10 mouse cellular contexts compared by ENCODE assay signal in genomic region chr14:19709161-19709560, GRCm38 (mm10). TPM values are rescaled to one million over a fixed set of nuclear protein-coding genes. Genes with fewer than 3 reads are reported as not detected.
DNase-seq lines count a peak whose midpoint lies in the region; ATAC-seq and TF ChIP-seq lines count a peak whose summit lies in the region.
"Had no signal": no experiment of that assay in that cellular context is flagged by ENCODE, and none has a peak within 500 bp of the region (broad histone marks: within the 10 kb centered on the region; RNA-seq: fewer than 3 reads in every experiment).

No protein-coding gene starts in this region.

- H3K36me3 ChIP-seq in kidney, embryonic 15.5 days, result no peaks in the 10 kb centered on the region
- no peaks in the 10 kb centered on the region for H3K36me3 ChIP-seq in hindbrain, embryonic 11.5 days (ENCODE audit: control insufficient read depth, insufficient read depth, low read length)
- H3K36me3 ChIP-seq in liver, adult 2 months (ENCODE audit: control insufficient read depth, insufficient read depth, low read length), result no peaks in the 10 kb centered on the region
- no peaks in the 10 kb centered on the region for H3K36me3 ChIP-seq in neural tube, embryonic 14.5 days (ENCODE audit: control insufficient read depth, insufficient read depth, low read length)

- H3K9ac ChIP-seq in kidney, embryonic 15.5 days, result no peak overlapping the region
- no peak overlapping the region for H3K9ac ChIP-seq in hindbrain, embryonic 11.5 days (ENCODE audit: low read depth, low read length)
- no peak overlapping the region for H3K9ac ChIP-seq in liver, adult 2 months (ENCODE audit: low read depth, low read length)
- H3K9ac ChIP-seq in neural tube, embryonic 14.5 days (replicated peaks; ENCODE audit: low read depth, low read length), result 0 out of 2 replicates have a peak overlapping the region, but pooled peaks have one; percentile 21

- no peak for TF ChIP-seq POLR2A in liver, adult 2 months (IDR thresholded peaks at IDR 0.05; ENCODE audit: extremely low read depth, insufficient read depth, low read length)

- no peak for DNase-seq in kidney, adult 11 months
- DNase-seq in hindbrain, embryonic 11.5 days (ENCODE audit: low spot score), result peak; percentile 38
- DNase-seq in liver, adult 2 months (ENCODE audit: extremely low read depth, low read depth, low spot score), result peak; percentile 69
- DNase-seq in urinary bladder, postnatal 36 days (ENCODE audit: low spot score in 2 of 2), result no peak
- no peak for DNase-seq in frontal cortex, adult 2 months (ENCODE audit: extremely low spot score in 1 of 2, low spot score in 1 of 2)
- DNase-seq: lung, postnatal 10 days; right cerebral cortex, postnatal 4 days had no signal

- no peak for TF ChIP-seq CTCF in liver, adult 2 months (IDR thresholded peaks at IDR 0.05; ENCODE audit: low read depth, low read length)

- no peaks in the 10 kb centered on the region; the same call in 1 of the 2 replicates for H3K27me3 ChIP-seq in kidney, embryonic 15.5 days
- H3K27me3 ChIP-seq in hindbrain, embryonic 11.5 days (ENCODE audit: control insufficient read depth, insufficient read depth, low read length), result no peaks in the 10 kb centered on the region
- H3K27me3 ChIP-seq in liver, adult 2 months (ENCODE audit: control insufficient read depth, insufficient read depth, low read length), result no peaks in the 10 kb centered on the region
- H3K27me3 ChIP-seq in neural tube, embryonic 14.5 days (ENCODE audit: control insufficient read depth, insufficient read depth, low read length), result 0 out of 2 replicates have a peak, but pooled peaks cover 3% of the 10 kb centered on the region

- H3K4me1 ChIP-seq in kidney, embryonic 15.5 days, result peaks cover 41% of the 10 kb centered on the region
- H3K4me1 ChIP-seq in hindbrain, embryonic 11.5 days (replicated peaks; ENCODE audit: control insufficient read depth, insufficient read depth, low read length), result peaks cover 2% of the 10 kb centered on the region; the same call in 1 of the 2 replicates
- peaks cover 14% of the 10 kb centered on the region for H3K4me1 ChIP-seq in liver, adult 2 months (ENCODE audit: control insufficient read depth, insufficient read depth, low read length)
- peaks cover 4% of the 10 kb centered on the region; the same call in 1 of the 2 replicates for H3K4me1 ChIP-seq in neural tube, embryonic 14.5 days (ENCODE audit: control insufficient read depth, insufficient read depth, low read length)

- no peak overlapping the region for H3K4me3 ChIP-seq in kidney, embryonic 15.5 days (replicated peaks)
- H3K4me3 ChIP-seq in hindbrain, embryonic 11.5 days (ENCODE audit: low read depth, low read length), result no peak overlapping the region
- H3K4me3 ChIP-seq in liver, adult 2 months (ENCODE audit: insufficient read depth, low read depth, low read length), result no peak overlapping the region
- no peak overlapping the region for H3K4me3 ChIP-seq in neural tube, embryonic 14.5 days (ENCODE audit: low read depth, low read length)

- H3K27ac ChIP-seq in kidney, embryonic 15.5 days, result peak overlapping the region; percentile 61
- 0 out of 2 replicates have a peak overlapping the region, but pooled peaks have one; percentile 36 for H3K27ac ChIP-seq in hindbrain, embryonic 11.5 days (ENCODE audit: low read depth, low read length)
- no peak overlapping the region for H3K27ac ChIP-seq in liver, adult 2 months (replicated peaks; ENCODE audit: insufficient read depth, low read depth, low read length)
- no peak overlapping the region for H3K27ac ChIP-seq in neural tube, embryonic 14.5 days (ENCODE audit: low read depth, low read length)

- no peak for ATAC-seq in kidney, embryonic 15.5 days (replicated peaks; ENCODE audit: low FRiP score)
- peak; percentile 36; the same call in 1 of the 2 replicates for ATAC-seq in hindbrain, embryonic 11.5 days (ENCODE audit: low FRiP score)
- ATAC-seq in neural tube, embryonic 14.5 days (ENCODE audit: low read depth), result no peak; the same call in 1 of the 2 replicates
- no peak for ATAC-seq in megakaryocyte-erythroid progenitor cell, adult 5-6 weeks (replicated peaks; ENCODE audit: low FRiP score, low TSS enrichment, poor library complexity, severe bottlenecking)

- peaks cover 5% of the 10 kb centered on the region; the same call in 1 of the 2 replicates for H3K79me2 ChIP-seq in liver, adult 2 months (ENCODE audit: control insufficient read depth, insufficient read depth, low read length)

- no peaks in the 10 kb centered on the region for H3K9me3 ChIP-seq in kidney, embryonic 15.5 days (replicated peaks)
- no peaks in the 10 kb centered on the region for H3K9me3 ChIP-seq in hindbrain, embryonic 11.5 days (ENCODE audit: control insufficient read depth, low read length)
- no peaks in the 10 kb centered on the region for H3K9me3 ChIP-seq in neural tube, embryonic 14.5 days (ENCODE audit: control insufficient read depth, low read length)

- WGBS in kidney, embryonic 15.5 days, result 54% methylated on average over 9 of the region's 9 CpGs
- 33% methylated on average over 9 of the region's 9 CpGs for WGBS in hindbrain, embryonic 11.5 days
- whole genome bisulfite sequencing in liver, adult 2 months, result 28% methylated on average over 9 of the region's 9 CpGs
- 23% methylated on average over 9 of the region's 9 CpGs for WGBS in neural tube, embryonic 14.5 days

- peak overlapping the region; percentile 30 for H3K4me2 ChIP-seq in kidney, embryonic 15.5 days
- 0 out of 2 replicates have a peak overlapping the region, but pooled peaks have one; percentile 11 for H3K4me2 ChIP-seq in hindbrain, embryonic 11.5 days (replicated peaks; ENCODE audit: low read depth, low read length)
- H3K4me2 ChIP-seq in neural tube, embryonic 14.5 days (ENCODE audit: low read depth, low read length), result peak overlapping the region; percentile 16; the same call in 1 of the 2 replicates

RNA-seq across cellular contexts. Expression of gene Nid2, which starts 41.9 kb away (rescaled TPM):
- polyA plus RNA-seq in kidney, embryonic 15.5 days (2015; fragmentation: Nextera tagmentation; extraction: Ambion mirVana), result 104 and 128 TPM in 2 replicates
- polyA plus RNA-seq in hindbrain, embryonic 11.5 days (2014; fragmentation: Nextera tagmentation; extraction: Ambion mirVana), result 32.9 and 34.6 TPM in 2 replicates
- total RNA-seq in liver, adult 2 months (2014; rRNA removed), result 2.3 and 6.2 TPM in 2 replicates
- 5.9 and 6.0 TPM in 2 replicates for polyA plus RNA-seq in liver, adult 2 months (2012; rRNA removed)
- polyA plus RNA-seq in neural tube, embryonic 14.5 days (2014; fragmentation: Nextera tagmentation; extraction: Ambion mirVana), result 6.6 and 59.7 TPM in 2 replicates
- not detected in 2 replicates for total RNA-seq in megakaryocyte-erythroid progenitor cell, adult 5-6 weeks (2014; fragmentation: Nextera tagmentation)
- 0.23 TPM in 1 of 2 replicates, not detected in the other for total RNA-seq in megakaryocyte-erythroid progenitor cell, adult 5-6 weeks (2017)
- polyA plus RNA-seq in frontal cortex, adult 2 months (2012; rRNA removed), result 4.6 and 5.7 TPM in 2 replicates

Comparison
In these comparisons a context has a peak if more than half of its experiments do, and no peak if none do; other contexts are left out.
1. H3K27ac ChIP-seq: peak in kidney, embryonic 15.5 days (single experiment) and hindbrain, embryonic 11.5 days (single experiment); none in liver, adult 2 months (single experiment) and neural tube, embryonic 14.5 days (single experiment).
2. DNase-seq: peak in hindbrain, embryonic 11.5 days (single experiment) and liver, adult 2 months (single experiment); none in kidney, adult 11 months (single experiment), urinary bladder, postnatal 36 days (0 of 2) and frontal cortex, adult 2 months (0 of 2).
3. Peak in every context shown above with its lines, with median percentiles within 50 percentile points of each other: H3K4me2 ChIP-seq.